Mouse (Mus musculus): Measurements from ENCODE around the gene Cpt2. TPM values are rescaled to one million over a fixed set of nuclear protein-coding genes. Genes with fewer than 3 reads are reported as not detected.
A peak's percentile ranks its signal among the peaks of the same experiment; 100 is the strongest.

Gene Cpt2
- polyA plus RNA-seq, 1 experiment = 162 TPM

DNA sequence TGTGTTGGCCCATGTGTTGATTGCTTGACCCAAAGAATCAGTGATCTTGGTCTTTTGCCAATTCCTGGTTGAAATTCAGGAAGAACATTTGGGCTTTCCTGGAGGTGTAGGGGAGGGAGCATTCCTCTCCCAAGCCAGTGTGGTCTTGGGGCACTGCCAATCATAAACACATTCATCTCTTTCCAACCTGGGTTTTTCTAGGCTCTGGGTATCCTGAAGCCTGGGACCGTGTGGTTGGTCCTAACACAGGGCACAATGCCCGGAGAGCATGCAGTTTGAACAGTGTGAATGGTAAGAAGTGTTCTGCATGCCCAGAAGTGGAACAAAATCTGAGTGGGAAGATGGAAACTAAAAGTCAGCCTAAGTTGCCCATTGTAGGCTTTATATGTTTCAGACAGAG is 14.7 kb upstream of the Cpt2 start:
- TF ChIP-seq CTCF (IDR thresholded peaks at IDR 0.05; ENCODE audit: extremely low read depth, insufficient read length, insufficient replicate concordance, low read depth, low read length) (no peak), POLR2A (IDR thresholded peaks at IDR 0.05; ENCODE audit: low read depth, low read length) (no peak)
- H3K36me3 ChIP-seq (ENCODE audit: control insufficient read depth, insufficient read depth, low read length) = no peaks in the 10 kb centered on the region
- H3K27ac ChIP-seq (ENCODE audit: insufficient read depth, low read depth, low read length) = peak overlapping the region; percentile 28; the same call in 1 of the 2 replicates
- H3K4me3 ChIP-seq (ENCODE audit: low read depth, low read length) = no peak overlapping the region
- no peaks in the 10 kb centered on the region for H3K27me3 ChIP-seq (ENCODE audit: control insufficient read depth, insufficient read depth, low read length)
- WGBS = 78% methylated on average over 2 of the region's 2 CpGs
- H3K4me1 ChIP-seq (ENCODE audit: control insufficient read depth, insufficient read depth, insufficient read length, low read length) = no peaks in the 10 kb centered on the region

DNA sequence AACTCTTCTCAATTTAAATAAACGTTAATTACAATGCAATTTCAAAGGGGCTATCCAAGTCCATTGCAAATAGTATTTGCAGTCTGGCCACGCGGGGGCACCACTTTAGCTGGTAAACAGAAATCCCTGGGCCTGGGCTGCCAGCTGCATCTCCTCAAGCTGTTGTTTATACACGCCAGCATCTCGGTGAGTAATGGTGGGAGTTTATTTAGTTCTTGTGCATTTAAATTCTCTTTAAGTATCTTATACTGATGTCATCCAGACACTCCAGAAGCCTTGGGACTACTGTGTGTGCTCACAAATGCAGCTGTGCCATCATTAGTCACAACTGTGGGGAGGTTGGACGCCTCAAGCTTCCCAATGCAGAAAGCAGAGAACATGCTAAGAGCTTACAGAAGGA is 13.9 kb upstream of the Cpt2 start:
- no peak overlapping the region for H3K27ac ChIP-seq (ENCODE audit: insufficient read depth, low read depth, low read length)
- H3K36me3 ChIP-seq (ENCODE audit: control insufficient read depth, insufficient read depth, low read length) = no peaks in the 10 kb centered on the region
- 19% methylated on average over 6 of the region's 6 CpGs for WGBS
- TF ChIP-seq CTCF (IDR thresholded peaks at IDR 0.05; ENCODE audit: extremely low read depth, insufficient read length, insufficient replicate concordance, low read depth, low read length) (peak; percentile 63; the same call in 1 of the 2 replicates), POLR2A (IDR thresholded peaks at IDR 0.05; ENCODE audit: low read depth, low read length) (no peak)
- H3K4me1 ChIP-seq (ENCODE audit: control insufficient read depth, insufficient read depth, insufficient read length, low read length) = no peaks in the 10 kb centered on the region
- no peaks in the 10 kb centered on the region for H3K27me3 ChIP-seq (ENCODE audit: control insufficient read depth, insufficient read depth, low read length)
- no peak overlapping the region for H3K4me3 ChIP-seq (ENCODE audit: low read depth, low read length)

DNA sequence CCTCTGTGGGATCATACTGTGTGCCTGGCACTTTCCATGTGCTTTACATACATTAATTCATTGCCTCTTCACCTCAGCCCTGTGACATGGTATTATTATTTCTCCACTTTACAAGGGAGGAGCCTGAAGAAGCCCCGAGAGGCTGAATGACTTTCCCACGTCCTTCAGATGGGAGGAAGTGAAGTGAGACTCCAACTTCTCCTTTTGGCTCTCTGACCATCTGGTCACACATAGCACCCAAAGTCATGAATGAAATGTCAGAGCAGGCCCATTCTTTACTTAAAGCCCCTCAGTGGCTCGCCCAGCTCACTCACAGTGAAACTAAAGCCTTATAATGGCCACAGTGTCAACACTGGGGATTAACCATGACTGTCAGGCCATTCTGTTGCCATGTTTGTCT is 11.8 kb upstream of the Cpt2 start:
- no peaks in the 10 kb centered on the region for H3K27me3 ChIP-seq (ENCODE audit: control insufficient read depth, insufficient read depth, low read length)
- WGBS = 54% methylated on average over 3 of the region's 3 CpGs
- no peak for TF ChIP-seq POLR2A (IDR thresholded peaks at IDR 0.05; ENCODE audit: low read depth, low read length)
- no peak for TF ChIP-seq CTCF (IDR thresholded peaks at IDR 0.05; ENCODE audit: extremely low read depth, insufficient read length, insufficient replicate concordance, low read depth, low read length)

DNA sequence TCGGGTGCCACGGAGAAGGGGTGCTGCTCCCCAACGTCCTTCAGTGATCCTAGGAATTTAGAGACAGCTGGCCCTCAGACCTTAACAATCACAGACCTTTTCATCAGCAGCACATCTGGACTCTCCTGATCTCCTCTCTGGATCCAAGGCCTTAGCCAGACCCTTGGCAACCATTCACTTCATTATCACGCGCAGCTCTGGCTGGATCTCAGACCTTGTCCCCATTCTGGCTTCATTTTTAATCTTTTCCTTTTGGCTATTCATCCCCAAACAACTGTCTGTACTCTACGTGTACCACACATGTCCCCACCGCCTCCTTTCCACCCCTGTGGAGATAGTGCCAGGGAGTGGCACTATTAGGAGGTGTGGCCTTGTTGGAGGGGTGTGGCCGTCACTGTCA is 9.8 kb upstream of the Cpt2 start:
- Histone ChIP-seq H3K36me3 (ENCODE audit: control insufficient read depth, insufficient read depth, low read length) (no peaks in the 10 kb centered on the region), H3K4me1 (ENCODE audit: control insufficient read depth, insufficient read depth, insufficient read length, low read length) (no peaks in the 10 kb centered on the region), H3K27ac (ENCODE audit: insufficient read depth, low read depth, low read length) (no peak overlapping the region), H3K4me3 (ENCODE audit: low read depth, low read length) (no peak overlapping the region), H3K27me3 (ENCODE audit: control insufficient read depth, insufficient read depth, low read length) (no peaks in the 10 kb centered on the region)
- 35% methylated on average over 8 of the region's 8 CpGs for WGBS
- TF ChIP-seq CTCF (IDR thresholded peaks at IDR 0.05; ENCODE audit: extremely low read depth, insufficient read length, insufficient replicate concordance, low read depth, low read length) (no peak), POLR2A (IDR thresholded peaks at IDR 0.05; ENCODE audit: low read depth, low read length) (no peak)

More for the DNA sequence above, 11.8 kb upstream of the Cpt2 start:
- no peak overlapping the region for H3K27ac ChIP-seq (ENCODE audit: insufficient read depth, low read depth, low read length)
- H3K4me1 ChIP-seq (ENCODE audit: control insufficient read depth, insufficient read depth, insufficient read length, low read length) = no peaks in the 10 kb centered on the region
- no peaks in the 10 kb centered on the region for H3K36me3 ChIP-seq (ENCODE audit: control insufficient read depth, insufficient read depth, low read length)
- no peak overlapping the region for H3K4me3 ChIP-seq (ENCODE audit: low read depth, low read length)

DNA sequence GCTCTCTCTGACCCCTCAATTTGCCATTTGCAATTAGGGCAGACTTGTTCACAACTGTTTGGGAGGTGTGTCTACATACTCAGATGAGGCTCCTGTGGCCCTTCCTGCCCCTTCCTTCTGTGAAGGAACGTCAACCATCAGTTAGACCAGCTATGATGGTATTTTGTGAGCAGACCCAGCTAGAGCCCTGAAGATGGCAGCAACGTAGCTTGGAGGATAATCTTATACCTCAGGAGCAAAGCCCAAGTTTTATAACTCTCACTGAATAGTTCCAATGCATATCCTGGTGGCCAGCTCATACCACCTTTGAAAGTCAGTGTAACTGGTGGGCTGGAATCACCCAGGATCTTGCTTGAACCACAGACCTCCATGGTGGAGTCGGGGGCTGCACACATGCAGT is 8.0 kb upstream of the Cpt2 start:
- no peaks in the 10 kb centered on the region for H3K27me3 ChIP-seq (ENCODE audit: control insufficient read depth, insufficient read depth, low read length)
- no peaks in the 10 kb centered on the region for H3K4me1 ChIP-seq (ENCODE audit: control insufficient read depth, insufficient read depth, insufficient read length, low read length)
- WGBS = 81% methylated on average over 3 of the region's 3 CpGs
- H3K27ac ChIP-seq (ENCODE audit: insufficient read depth, low read depth, low read length) = no peak overlapping the region
- H3K36me3 ChIP-seq (ENCODE audit: control insufficient read depth, insufficient read depth, low read length) = no peaks in the 10 kb centered on the region
- no peak for TF ChIP-seq POLR2A (IDR thresholded peaks at IDR 0.05; ENCODE audit: low read depth, low read length)
- no peak overlapping the region for H3K4me3 ChIP-seq (ENCODE audit: low read depth, low read length)

DNA sequence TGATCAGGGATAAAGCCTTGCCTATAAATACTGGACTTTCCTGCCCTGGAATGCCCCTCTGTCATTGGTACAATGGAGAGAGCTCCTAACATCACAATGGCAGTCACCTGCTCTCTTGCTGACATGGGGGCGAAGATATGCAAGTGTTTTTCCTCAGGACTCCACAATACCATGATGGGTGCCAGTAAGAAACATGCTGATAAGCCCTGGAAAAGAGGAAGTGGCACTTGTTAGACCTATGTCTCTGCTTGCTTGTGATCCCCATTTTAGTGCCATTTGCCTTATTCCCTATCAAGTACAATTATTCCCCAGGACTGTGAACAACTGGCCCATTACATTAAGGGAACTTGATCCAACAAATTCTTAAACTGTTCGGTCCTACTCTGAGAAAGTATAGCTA is 5.3 kb upstream of the Cpt2 start:
- no peak overlapping the region for H3K4me3 ChIP-seq (ENCODE audit: low read depth, low read length)
- no peaks in the 10 kb centered on the region for H3K36me3 ChIP-seq (ENCODE audit: control insufficient read depth, insufficient read depth, low read length)
- 89% methylated on average over 2 of the region's 2 CpGs for WGBS
- TF ChIP-seq CTCF (IDR thresholded peaks at IDR 0.05; ENCODE audit: extremely low read depth, insufficient read length, insufficient replicate concordance, low read depth, low read length) (no peak), POLR2A (IDR thresholded peaks at IDR 0.05; ENCODE audit: low read depth, low read length) (no peak)
- no peaks in the 10 kb centered on the region for H3K4me1 ChIP-seq (ENCODE audit: control insufficient read depth, insufficient read depth, insufficient read length, low read length)
- no peak overlapping the region for H3K27ac ChIP-seq (ENCODE audit: insufficient read depth, low read depth, low read length)
- no peaks in the 10 kb centered on the region for H3K27me3 ChIP-seq (ENCODE audit: control insufficient read depth, insufficient read depth, low read length)

DNA sequence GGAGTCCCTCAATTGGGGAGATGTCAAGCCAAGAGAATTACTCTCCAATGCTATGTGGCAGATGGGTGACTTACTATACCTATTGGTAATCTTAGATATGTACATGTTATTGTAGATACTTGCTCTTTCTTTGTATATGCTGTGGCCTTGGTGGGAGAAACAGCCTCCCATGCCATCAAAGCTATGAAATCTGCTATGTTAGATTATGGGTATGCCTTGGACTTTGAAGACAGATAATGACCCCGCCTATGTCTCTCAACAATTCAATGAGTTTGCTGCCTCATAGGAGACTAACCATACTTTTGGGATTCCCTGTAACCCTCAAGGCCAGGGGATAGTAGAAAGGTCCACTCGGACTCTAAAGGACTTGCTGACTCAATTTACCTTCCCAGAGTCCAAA is 4.9 kb upstream of the Cpt2 start:
- H3K27me3 ChIP-seq (ENCODE audit: control insufficient read depth, insufficient read depth, low read length) = no peaks in the 10 kb centered on the region
- H3K27ac ChIP-seq (ENCODE audit: insufficient read depth, low read depth, low read length) = no peak overlapping the region
- TF ChIP-seq CTCF (IDR thresholded peaks at IDR 0.05; ENCODE audit: extremely low read depth, insufficient read length, insufficient replicate concordance, low read depth, low read length) = no peak
- no peak for TF ChIP-seq POLR2A (IDR thresholded peaks at IDR 0.05; ENCODE audit: low read depth, low read length)
- H3K36me3 ChIP-seq (ENCODE audit: control insufficient read depth, insufficient read depth, low read length) = no peaks in the 10 kb centered on the region
- H3K4me3 ChIP-seq (ENCODE audit: low read depth, low read length) = no peak overlapping the region
- WGBS = 76% methylated on average over 2 of the region's 2 CpGs
- H3K4me1 ChIP-seq (ENCODE audit: control insufficient read depth, insufficient read depth, insufficient read length, low read length) = no peaks in the 10 kb centered on the region

DNA sequence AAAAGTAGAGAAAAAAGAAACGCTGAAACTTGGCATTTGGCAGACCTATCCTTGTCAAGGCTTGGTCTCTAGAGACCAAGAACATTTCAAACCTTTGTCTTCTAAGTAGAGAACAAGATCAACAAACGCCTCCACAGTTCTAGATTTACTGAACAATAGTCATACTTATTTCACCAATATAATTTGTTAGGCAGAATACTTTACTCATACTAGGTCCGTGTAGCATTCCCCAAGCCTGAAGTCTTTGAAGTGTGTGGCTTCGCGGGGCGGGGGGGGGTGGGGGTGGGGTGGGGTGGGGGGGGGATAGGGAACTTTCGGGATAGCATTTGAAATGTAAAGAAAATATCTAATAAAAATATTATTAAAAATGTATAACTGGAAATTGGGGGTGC is 389 bp upstream of the Cpt2 start:
- Histone ChIP-seq H3K4me3 (ENCODE audit: low read depth, low read length) (0 out of 2 replicates have a peak overlapping the region, but pooled peaks have one; percentile 94), H3K4me1 (ENCODE audit: control insufficient read depth, insufficient read depth, insufficient read length, low read length) (peaks cover 12% of the 10 kb centered on the region; the same call in 1 of the 2 replicates), H3K27ac (ENCODE audit: insufficient read depth, low read depth, low read length) (peak overlapping the region; percentile 39; the same call in 1 of the 2 replicates), H3K27me3 (ENCODE audit: control insufficient read depth, insufficient read depth, low read length) (no peaks in the 10 kb centered on the region), H3K36me3 (ENCODE audit: control insufficient read depth, insufficient read depth, low read length) (no peaks in the 10 kb centered on the region)
- 24% methylated on average over 7 of the region's 7 CpGs for WGBS
- TF ChIP-seq POLR2A (IDR thresholded peaks at IDR 0.05; ENCODE audit: low read depth, low read length) = no peak
- TF ChIP-seq CTCF (IDR thresholded peaks at IDR 0.05; ENCODE audit: extremely low read depth, insufficient read length, insufficient replicate concordance, low read depth, low read length) = no peak
